Mouse (Mus musculus): Measurements from ENCODE around the gene Cmtm5.
"Not testable (repeated sequence)": the region's sequence is repeated elsewhere in the genome, so short reads cannot be mapped to it uniquely, and the experiment has no call there.

The Cmtm5 gene

DNA sequence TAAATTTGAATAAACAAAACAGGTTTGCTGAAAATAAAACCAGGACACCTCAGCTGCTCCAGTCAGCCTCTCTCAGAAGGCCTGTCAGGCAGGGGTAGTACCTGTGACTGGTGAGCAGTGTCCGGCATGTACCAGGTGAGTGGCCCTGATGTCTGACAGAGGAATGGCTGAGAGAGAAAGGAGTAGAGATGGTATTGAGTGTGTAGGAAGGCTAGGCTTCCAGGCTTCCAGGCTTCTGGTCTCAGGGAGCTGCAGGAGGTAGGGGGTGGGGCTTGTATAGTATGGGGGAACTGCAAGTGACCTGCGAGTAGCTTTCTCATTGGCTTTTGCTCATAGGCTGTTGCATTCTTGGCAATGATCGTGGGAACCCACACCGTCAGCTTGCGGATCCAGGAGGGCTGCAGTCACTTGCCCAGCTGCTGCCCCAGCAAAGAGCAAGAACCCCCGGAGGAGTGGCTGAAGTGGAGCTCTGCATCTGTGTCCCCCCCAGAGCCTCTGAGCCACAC lies 3.4 kb upstream of the Cmtm5 start, which contains the start of gene Il25:
Il25 (plus strand) TSS at position 51 of the 506 bp plus-strand sequence.
- DNase-seq (ENCODE audit: low read depth) = no peak

DNA sequence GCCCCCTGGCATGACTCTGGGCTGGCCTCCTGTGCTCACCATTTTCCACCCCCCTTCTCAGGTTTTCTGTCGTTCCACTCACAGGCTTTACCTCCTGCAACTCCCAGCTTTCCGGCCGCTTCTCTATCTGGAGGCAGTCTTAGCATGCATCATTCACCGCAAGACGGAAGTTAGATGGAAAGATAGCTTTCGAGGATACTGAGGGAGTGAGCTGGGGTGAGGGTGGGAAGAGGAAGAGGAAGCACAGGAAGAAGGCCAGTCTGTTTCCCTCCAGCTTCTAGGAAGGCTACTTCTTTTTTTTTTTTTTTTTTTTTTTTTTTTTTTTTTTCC lies 735 bp downstream of the Cmtm5 start:
- DNase-seq (ENCODE audit: low read depth) = no peak

DNA sequence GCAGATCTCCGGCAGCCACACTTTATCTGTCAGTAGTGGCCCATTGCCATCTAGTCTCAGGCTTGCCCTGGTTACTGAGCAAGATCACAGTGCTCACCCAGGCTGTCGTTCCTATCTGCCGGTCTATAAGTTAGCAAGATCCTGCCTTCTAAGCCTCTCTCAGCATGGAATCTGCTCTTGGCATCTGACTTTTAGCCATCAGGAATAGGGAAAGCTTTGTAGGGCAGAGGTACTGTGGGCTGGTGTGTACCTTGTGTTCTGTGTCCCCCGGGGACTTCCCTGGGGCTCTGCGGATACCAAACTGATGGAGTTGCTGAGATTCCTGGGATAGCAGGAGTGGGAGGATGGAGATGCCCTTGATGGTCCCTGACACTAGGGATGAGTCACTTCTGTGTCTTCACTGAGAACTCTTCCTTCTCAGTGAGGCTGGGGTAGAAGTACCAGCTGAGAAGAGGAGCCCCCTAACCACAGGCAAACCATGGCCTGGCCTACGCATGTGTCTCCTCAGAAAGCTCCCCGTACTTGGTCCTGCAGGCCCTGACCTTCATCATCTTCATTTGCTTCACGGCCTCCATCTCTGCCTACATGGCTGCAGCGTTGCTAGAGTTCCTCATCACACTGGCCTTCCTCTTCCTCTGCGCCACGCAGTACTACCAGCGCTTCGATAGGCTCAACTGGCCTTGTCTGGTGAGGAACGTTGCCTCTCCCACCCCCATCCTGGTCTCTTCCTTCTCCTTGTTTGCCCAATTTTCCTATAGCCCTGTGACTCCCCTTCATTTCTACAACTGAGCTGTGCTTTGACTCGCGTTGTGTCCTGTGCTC lies 1.5 kb downstream of the Cmtm5 start:
- no peak for DNase-seq (ENCODE audit: low read depth)

DNA sequence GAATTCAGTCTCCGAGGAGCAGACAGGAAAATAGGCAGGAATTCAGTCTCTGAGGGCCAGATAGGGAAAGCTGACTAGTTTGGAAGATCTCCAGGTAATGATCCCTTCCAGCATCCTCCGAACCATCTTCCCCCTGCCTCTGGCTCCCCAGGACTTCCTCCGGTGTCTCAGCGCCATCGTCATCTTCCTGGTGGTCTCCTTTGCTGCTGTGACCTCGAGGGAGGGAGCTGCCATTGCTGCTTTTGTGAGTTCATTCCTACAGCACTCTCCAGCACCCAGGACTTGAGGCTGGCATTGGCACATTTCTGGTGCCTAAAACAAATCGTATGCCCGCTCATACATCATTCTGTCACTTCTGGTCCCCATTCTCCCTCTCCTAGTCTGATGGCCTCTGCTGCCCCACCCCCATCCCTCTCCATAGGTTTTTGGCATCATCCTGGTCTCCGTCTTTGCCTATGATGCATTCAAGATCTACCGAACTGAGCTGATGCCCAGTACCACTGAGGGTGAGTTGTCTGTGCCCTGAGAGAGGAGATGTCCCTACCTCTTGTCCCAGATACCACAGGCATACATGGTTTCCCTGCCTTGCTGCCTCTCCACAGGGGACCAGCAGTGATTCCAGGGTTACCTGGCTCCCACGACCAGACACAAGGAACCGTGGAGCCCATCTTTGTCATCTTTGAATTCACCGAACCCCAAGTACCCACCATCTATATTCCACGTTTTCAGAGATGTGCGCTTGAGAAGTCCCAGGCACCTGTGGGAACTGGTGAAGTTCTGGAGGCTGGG lies 2.6 kb downstream of the Cmtm5 start:
- DNase-seq (ENCODE audit: low read depth) = no peak

DNA sequence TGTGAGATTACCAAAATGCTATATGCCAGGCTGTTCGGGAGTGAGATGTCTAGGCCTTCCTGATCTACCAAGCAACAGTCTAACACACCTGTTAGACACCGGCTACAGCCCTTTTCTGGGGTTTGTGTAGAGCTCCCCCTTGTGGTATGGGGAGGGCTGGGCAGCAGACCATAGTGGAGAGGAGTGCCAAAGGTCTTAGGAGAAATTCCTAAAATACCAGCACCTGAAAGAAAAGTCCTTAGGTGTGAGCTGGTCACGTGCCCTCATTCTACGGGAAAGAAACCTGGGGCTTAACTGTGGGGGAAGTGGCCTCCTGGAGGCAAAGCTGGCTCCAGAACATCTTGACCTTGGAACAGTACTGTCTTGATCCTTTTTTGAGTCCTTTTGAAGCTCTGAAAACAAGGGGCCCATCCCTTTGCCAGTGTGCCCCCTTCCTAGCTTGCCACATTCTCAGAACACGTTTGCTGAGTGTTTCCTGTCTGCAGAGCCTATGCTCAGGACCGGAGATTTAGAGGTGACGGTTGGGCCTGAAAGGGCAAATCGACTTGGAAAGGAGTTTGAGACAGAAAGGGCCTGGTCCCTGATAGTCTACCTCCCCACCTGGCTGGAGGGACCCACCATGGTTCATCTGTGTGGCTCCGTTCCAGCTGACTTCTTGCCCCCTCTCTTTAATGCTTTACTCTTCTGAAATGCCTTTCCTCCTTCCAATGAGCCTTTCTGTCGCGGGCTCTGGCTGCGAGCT lies 3.5 kb downstream of the Cmtm5 start:
- peak; percentile 76 for DNase-seq (ENCODE audit: low read depth)

DNA sequence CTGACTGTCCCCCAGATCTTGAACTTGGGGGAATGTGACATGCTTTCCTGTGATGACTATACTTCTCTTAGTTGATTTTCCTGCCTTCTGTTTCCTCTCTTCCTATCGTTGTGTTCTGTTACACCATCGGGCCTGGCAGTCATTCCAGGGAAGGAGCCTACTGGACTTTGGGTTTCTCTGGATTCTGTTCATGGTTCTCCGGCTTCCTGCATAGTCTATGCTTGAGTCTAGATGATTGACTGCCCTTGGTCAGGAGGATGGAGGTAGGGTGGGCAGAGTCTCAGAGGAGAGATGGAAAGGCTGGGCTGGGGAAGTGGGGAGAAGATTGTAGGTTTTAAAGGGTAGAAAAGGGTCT lies 4.1 kb downstream of the Cmtm5 start:
- DNase-seq (ENCODE audit: low read depth) = no peak

DNA sequence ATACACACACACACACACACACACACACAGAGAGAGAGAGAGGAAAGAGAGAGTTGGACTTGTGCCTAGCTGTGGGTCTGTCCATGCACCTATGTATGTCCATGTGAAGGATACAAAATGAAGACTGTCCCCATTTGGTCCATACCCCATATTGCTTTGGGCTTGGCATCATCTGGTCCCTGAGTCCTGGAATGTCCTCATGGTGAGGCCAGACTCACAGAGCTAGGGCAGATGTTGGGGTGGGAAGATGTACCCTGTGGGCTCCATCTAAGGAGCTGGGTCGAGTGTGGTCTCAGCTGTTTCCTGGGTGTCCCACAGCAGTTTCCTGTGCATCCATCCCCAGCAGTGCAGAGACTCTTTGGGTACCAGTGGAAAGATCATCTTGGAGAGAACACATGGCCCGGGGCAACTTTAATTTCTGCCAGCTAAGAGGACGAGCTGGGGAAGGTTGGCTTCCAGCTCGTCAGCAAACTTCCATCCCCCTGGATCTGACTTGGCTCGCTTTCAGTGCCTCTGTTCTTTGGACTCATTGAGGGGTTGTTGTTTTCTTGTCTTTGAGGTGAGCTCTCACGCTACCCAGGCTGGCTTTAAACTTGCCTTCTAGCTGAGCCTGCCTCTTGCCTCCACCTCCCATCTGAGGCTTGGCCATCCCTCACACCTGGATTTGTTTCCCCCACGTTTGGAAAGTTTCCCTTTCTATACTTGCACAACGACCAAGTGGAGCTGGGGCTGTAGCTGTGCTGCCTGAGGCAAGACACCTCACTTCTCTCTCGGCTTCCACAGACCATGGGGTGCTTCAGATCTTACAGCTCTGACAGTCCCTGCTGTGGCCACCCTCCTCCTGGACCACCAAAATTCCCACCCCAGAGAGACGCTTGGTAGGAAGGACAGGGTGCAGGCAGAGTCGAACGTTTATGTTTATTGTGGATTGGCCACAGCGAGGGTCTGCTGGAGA lies 5.2 kb downstream of the Cmtm5 start:
- DNase-seq (ENCODE audit: low read depth) = no peak

DNA sequence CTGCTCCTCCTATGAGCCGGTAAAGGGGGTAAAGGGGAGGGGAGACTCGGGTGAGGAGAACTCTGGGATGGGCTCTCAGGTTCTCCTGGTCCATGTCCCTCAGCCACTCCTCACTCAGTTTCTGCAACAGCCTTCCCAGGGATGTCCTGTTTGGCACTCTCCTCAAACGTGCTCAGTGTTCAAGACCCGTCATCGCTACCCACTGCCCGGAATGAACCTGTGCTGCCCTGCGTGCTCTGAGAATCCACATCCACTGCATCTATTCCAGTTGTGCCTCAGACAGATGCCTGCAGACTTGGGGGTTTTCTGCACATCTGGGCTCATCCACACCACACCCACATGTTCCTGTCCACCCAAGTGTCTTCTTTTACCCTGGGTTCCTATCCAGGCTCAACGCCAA lies 6.4 kb downstream of the Cmtm5 start:
- no peak for DNase-seq (ENCODE audit: low read depth)

DNA sequence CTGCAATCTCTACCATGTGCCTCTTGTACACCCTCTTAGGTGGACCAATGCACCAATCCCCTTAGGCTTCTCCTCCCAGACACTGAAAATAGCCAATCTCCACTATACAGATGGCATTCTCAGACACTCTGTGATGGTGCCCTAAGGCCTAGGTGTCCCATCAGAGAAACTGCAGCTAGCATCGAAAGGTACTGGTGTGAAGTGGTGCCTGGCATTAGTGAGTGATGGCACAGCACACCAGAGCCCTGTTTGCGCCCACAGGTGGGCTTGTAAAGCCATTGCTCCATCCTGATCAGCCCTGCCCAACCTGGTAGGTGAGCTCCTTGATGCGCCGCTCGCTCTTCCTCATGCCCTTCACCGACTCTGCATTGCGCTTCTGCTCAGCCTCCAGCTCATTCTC lies 7.9 kb downstream of the Cmtm5 start:
- no peak for DNase-seq (ENCODE audit: low read depth)

DNA sequence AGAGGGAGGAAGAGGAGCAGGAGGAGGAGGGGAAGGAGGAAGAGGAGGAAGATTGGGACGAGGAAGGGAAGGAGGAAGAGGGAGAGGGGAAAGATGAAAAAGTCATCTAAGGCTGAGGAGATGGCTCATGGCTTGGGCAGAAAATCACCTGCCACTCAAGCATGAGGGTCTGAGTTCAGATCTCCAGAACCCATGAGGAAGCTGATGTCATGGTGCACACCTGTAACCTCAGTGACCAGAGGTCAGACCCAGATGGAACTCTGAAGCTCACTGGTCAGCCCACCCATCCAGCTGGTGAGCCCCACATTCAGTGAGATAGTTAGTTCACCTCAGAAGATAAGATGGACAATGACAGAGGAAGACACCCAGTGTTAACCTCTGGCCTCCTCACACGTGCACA lies 8.9 kb downstream of the Cmtm5 start:
- no peak for DNase-seq (ENCODE audit: low read depth)

DNA sequence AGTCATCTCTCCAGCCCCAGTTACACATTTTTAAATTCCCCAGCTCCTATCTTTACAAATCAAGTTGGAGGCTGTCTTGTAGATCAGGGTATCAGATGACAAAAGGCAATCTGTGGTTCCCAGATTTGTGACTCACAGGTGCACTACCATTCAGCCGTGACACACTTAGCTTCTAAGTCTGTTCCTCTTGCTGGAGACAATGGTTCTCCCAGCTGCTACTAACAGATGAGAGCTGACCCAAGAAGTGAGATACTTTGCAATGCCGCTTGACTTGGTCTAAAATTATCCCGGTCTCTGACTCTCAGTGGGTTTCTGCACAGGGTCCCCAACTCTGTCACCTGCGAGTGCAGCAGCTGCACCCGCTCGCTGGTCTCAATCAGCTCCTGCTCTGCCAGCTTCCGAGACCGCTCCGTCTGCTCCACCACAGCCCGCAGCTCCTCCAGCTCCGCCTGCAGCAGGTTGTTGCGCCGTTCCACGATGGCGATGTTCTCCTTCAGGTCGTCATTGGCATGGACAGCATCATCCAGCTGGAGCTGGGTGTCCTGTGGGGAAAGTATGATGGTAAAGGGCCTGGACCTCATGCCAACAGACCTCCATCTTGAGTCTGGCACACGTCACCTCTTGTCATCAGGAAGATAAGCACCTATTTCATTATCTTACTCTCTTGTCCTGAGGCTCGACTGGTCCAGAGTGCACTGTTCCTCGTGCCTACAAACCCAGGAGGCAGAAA lies 10.1 kb downstream of the Cmtm5 start:
- no peak for DNase-seq (ENCODE audit: low read depth)

DNA sequence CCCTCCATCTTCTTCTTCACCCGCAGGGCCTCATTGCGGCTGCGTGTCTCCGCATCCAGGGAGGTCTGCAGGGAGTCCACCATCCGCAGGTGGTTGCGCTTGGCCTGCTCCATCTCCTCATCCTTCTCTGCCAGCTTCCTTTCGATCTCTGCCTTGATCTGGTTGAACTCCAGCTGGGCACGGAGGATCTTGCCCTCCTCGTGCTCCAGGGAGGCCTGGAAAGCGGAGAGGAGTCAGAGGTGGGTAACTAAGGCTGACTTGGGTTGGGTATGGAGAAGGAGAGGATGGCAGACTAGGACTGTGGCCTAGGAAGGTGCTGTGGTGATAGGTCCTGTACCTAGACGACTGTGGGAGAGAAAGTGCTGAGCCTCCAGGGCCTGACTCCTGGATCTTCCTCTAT lies 10.9 kb downstream of the Cmtm5 start:
- DNase-seq (ENCODE audit: low read depth) = not testable (repeated sequence)

DNA sequence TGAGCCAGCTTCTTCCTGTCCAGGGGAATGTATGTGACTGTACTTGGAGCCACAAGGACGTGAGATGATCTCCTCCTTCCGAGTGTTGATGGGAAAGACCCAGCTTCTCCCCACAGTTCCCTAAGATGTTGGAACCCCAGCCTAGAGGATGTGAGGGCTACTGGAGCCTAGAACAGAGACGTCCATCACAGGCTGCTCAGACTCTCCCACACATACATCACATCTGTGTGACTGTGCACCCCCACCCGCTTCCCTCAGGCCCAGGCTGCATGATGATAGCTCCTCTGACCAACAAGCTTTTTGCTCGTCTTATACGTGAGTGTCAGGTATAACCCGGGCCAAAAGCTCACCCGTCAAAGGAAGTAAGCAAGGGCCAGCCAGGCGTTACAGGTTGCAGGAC lies 12.7 kb downstream of the Cmtm5 start:
- no peak for DNase-seq (ENCODE audit: low read depth)

DNA sequence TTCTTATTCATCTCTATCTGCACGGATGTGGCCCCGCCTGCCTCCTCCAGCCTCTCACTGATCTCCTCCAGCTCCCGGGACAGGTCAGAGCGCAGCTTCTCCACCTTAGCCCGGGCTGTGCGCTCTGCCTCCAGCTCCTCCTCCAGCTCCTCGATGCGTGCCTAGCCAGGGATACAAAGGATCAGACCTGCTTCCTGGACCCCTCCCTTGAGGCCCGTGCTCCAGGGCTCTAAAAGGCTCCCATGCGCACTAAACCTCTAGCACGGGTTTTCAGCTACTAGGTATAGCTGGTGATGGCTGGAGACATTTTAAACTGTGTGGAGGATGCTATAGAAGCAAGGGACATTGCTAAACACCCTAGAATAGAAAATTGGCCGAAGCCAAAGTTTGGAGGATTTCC lies 14.4 kb downstream of the Cmtm5 start:
- DNase-seq (ENCODE audit: low read depth) = no peak

DNA sequence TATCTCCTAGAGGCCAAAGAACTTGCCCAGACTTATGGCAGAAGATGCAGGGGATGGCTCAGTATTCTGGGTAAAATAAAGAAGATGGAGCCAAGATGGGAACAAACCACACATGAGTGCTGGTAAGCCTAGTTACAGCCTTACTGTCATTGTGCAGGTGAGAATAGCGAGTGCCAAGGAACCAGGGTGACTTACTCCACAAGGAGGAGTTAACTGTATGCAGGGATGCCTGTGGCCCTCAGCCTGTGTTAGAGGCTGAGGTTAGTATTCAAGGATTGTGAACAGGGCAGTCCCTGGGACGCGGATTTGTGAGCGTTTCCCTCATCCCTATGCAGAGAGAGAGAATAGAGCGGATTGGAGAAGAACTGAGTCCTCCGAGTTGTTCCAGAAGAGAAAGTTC lies 15.5 kb downstream of the Cmtm5 start:
- DNase-seq (ENCODE audit: low read depth) = no peak

DNA sequence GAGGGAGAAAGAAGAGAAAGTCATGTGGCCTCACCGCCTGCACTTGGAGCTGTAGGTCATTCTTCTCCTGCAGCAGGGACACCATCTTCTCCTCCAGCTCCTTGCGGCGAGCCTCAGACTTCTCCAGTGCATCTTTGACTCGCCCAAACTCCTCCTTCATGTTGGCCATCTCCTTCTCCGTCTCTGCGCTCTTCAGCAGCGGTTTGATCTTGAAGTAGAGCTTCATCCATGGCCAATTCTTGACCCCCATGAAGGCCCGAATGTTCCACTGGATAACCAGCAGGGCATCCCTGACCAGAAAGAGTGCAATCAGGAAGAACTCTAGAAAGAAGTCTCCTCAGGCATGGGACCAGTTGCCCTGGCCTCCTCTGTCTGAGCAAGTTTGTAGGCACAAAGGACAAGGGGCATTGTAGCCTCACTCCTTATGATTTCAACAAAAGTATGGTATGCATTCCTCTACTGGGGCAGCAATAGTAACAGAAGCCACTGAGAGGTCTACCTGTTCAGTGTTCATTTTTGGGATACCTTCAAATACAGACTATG lies 17.7 kb downstream of the Cmtm5 start:
- DNase-seq (ENCODE audit: low read depth) = no peak

DNA sequence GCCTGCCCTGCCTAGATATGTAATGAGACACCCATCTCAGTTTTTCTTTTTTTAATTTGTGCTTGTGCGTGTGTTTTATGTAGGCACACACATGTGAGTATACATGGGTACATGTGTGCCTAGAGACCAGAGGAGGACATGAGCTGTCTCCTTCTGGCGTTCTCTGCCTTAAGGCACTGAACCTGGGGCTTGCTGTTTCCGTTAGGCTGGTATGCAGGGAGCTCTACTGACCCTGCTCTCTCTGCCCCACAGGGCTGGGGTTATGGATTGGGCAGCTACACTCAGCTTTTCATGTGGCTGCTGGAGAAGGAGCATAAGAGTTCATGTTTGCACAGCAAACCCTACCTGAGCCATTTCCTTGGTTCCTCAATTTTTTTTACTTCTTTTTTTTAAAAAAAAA lies 18.4 kb downstream of the Cmtm5 start:
- DNase-seq (ENCODE audit: low read depth) = no peak

DNA sequence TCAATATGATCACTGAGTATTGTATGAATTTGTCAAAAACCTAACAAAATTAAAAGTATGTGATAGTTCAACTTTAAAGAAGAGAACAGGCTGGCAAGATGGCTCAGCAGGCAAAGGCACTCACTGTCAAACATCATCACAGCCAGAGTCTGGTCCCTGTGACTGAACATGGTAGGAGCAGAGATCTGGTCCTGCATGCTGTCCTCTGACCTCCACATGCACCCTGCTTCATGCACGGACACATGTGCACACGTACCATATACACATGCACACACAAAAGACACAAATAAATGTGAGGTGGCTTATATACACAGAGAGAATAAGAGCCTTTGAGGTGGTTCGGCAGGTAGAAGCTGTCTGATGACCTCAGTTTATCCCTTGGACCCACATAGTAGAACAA lies 19.4 kb downstream of the Cmtm5 start:
- no peak for DNase-seq (ENCODE audit: low read depth)

DNA sequence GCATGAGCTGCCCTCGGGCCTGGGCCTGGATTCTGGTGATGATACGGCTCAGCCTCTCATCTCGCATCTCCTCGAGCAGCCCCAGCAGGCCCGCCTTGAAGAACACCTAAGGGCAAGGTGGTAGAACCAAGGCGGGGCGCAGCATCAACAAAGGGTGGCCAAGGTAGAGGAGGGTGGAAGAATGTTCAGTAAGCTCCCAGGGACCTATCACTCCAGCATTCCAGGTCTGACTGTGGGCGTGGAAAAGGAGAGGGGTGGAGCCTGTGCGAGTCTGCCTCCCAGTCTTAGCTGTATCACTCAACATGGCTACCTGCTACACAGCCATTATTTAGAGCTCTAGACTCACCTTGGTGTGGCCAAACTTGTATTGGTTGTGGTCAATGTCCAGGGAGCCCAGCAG lies 20.5 kb downstream of the Cmtm5 start:
- DNase-seq (ENCODE audit: low read depth) = no peak

DNA sequence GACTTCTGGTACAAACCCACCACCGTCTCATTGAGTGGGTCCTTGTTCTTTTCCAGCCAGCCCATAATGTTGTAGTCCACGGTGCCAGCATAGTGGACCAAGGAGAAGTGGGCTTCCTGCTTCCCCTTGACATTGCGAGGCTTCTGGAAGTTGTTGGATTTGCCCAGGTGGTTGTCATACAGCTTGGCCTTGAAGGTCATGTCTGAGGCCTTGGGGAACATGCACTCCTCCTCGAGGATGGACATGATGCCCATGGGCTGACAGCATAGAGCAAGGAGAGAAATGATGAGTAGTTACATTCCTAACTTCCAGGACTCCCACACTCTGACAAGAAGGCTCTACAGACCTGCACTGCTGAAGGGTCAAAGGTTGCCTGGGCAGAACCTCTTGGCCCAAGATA lies 22.4 kb downstream of the Cmtm5 start:
- DNase-seq (ENCODE audit: low read depth) = no peak

DNA sequence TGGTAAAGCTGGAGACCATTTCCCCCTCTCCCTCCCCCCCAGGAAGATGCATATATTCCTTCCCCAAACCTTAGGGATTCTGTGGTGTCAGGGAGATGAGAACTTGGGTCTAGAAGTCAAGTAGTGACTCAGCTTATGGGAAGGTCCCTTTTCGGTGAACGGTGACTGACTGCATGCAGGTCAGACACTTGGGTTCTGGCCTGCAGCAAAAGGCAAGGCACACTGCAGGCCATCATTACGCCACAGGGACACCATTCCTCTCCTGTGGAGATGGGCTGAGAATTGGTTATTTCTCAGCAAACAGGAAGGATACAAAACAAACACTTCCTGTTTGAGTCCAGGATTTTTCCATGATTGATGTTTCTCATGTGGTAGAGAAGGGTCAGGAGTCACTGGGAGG lies 23.1 kb downstream of the Cmtm5 start:
- no peak for DNase-seq (ENCODE audit: low read depth)

All from NIH3T3 (cell line).